Mouse (Mus musculus) urinary bladder, postnatal 10 days (tissue): Measurements from ENCODE around the gene Zdhhc8.

Experiments
- DNase-seq: peaks from one replicate; pipeline ENCODE4 v3.0.0; 2022; ENCODE audit warnings: low spot score

Zdhhc8 gene

GRCm38 (mm10) chr16:18234671-18235388, at the start of gene Zdhhc8:
Gene Zdhhc8, minus strand, starts transcription at chr16:18235136.
- no peak for DNase-seq

DNA sequence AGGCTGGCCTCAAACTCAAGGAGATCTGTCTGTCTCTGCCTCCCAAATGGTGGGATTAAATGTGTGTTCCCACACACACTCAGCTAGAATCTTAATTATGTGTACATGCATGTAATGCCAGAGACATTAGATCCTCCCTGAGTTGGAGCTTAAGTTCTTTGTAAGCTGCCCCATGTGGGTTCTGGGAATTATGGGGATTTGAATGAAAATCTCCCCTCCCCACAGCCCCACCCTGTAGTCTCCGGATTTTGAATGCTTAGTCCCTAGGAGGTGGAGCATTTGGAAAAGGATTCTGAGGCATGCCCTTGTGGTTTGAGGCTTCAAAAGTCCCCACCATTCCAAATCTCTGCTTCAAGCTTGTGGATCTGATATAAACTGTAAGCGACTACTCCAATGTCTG, 40.2 kb upstream of the Zdhhc8 start:
- DNase-seq = no peak

GRCm38 (mm10) chr16:18268182-18268581, 33.2 kb upstream of the Zdhhc8 start:
- no peak for DNase-seq

GRCm38 (mm10) chr16:18265024-18265423, 30.1 kb upstream of the Zdhhc8 start:
- no peak for DNase-seq

DNA sequence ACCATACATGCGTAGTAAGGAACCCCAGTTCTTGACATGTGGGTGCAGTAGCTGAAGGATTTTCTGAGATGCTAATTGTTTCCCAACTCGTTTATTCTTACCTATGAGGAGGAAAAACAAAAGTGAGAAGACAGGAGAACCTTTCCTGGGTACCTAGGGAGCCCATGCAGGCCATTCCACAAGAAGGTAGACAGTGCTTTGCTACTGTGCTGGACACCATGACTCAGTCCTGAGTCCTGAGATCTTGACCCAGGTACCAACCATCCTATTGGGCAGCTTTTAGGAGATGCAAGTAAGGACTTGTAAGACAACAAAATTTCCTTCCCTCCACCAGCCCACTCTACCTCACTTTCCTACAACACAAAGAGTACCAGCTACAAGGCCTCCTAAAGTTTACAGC, 23.3 kb upstream of the Zdhhc8 start, which contains the start of gene Gm49776:
TSS of gene Gm49776 (minus strand) at position 101 of the 400 bp plus-strand sequence.
- no peak for DNase-seq

DNA sequence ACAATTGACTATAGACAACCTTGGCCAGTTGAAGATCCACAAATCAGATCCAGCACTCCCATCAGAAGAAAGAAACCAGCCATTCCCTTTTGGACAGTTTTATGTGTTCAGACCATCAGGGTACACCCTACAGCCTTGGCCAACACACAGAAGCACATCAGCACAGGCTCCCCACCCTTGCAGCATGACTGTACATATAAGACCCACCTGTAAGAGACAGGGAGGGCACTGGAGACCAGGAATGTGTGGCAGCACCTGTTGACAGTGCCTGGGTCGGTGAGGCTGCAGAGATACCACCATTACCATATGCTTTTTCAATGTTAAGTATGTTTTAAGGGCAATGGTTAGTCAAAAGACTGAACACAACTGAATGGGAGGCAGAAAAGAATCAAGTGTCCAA, 18.9 kb upstream of the Zdhhc8 start:
- no peak for DNase-seq

- DNase-seq = no peak
Measured at GRCm38 (mm10) chr16:18252736-18253135, 17.8 kb upstream of the Zdhhc8 start.

DNA sequence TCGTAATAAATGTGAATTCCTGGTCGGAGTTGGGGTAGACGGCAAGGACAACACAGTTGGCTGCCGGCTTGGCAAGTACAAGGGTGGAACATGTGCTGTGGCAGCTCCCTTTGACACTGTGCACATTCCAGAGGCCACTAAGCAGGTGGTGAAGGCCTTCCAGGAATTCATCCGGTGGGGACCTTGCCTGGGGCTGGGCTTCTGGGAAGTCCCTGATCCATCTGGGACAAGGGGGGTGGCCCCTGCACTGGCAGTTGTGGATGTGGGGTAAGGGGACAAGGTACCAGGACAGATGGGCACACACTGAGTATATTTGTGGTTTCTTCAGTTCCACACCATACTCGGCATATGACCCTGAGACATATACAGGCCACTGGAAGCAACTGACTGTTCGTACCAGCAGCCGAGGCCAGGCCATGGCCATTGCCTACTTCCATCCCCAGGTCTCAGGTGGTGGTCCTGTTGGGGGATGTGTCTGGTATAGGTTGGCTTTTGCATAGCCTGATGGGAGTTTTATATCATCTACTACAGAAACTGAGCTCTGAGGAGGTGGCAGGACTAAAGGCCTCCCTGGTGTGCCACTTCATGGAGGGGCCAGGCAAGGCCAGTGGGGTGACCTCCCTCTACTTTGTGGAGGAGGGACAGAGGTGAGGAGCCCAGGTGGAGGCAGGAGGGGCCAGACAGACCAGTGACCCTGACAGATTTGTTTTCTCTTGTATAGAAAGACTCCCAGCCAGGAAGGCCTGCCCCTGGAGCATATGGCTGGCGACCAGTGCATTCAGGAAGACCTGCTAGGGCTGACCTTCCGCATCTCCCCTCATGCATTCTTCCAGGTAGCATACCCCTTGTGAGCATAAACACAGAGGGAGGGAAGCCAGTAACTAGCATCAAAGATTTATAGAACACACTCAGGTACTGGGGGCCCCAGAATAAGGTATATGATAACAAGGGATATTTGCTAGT, 16.2 kb upstream of the Zdhhc8 start:
- DNase-seq = no peak

GRCm38 (mm10) chr16:18250231-18250630, 15.3 kb upstream of the Zdhhc8 start:
- no peak for DNase-seq

DNA sequence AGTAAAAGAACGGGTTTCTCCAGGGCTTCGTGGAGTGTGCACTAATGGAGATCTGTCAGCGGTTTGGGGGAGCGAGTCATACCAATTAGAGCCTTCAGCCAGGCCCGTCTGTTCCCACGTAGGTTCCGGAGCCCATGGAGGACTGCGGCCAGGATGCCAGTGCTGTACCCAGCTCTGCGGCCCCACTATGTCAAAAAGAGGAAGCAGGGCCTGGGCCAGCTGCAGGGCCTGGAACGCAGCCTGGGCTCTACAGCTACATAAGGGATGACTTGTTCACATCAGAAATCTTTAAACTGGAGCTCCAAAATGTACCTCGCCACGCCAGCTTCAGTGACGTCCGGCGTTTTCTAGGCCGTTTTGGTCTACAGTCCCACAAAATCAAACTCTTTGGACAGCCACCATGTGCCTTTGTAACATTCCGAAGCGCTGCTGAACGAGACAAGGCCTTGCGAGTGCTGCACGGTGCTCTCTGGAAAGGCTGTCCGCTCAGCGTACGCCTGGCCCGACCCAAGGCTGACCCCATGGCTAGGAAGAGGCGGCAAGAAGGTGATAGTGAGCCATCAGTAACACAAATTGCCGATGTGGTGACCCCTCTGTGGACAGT, 14.5 kb upstream of the Zdhhc8 start:
- DNase-seq = no peak

DNA sequence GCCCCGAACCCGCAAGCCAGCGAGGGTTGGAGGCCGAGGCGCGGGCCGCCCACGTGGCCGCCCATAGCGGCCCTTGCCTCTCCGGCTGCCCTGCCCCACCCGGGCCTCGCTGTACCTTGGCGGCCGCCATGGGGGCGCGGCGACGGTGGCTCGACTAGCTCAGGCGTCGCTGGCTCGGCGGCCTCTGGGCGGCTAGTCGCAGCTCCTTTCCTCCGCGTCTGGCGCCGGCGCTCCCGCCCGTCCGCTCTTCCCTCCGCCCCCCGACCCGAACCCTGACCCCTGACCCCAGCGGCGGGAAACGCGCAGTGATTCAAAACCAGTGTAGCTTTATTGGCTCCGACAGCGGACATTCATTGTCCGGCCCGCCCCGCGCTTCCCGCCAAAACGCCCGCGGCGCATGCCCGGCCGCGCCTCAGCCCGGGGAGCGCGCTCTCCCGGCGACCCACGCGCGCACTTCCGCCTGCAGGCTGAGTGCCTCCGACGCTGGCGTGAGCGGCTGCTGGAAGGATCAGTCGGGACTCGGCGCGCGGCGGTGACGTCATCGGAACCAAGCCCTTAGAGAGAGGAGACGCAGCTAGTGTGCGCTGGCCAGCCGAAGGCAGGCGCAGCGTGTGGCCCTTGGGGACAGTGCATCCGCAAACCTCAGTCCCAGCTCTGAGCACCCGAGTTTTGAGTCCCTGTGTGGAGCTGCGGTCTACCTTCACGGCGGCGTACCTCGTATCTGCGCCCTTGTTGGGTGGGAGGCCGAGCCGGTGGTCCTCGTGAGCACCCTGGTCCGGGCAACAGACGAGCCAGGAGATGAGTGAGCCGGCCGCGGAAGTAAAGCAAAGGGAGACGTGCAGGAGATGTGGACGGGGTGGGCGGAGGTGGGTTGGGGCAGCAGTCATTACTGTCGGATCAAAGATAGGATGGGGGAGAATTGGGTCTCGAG, 13.8 kb upstream of the Zdhhc8 start, which contains the start of the genes Trmt2a and Ranbp1:
TSS of gene Trmt2a (plus strand) at position 247 of the 931 bp plus-strand sequence.
TSS of gene Ranbp1 (minus strand) at position 300 of the 931 bp plus-strand sequence.
- DNase-seq = peak; percentile 99

DNA sequence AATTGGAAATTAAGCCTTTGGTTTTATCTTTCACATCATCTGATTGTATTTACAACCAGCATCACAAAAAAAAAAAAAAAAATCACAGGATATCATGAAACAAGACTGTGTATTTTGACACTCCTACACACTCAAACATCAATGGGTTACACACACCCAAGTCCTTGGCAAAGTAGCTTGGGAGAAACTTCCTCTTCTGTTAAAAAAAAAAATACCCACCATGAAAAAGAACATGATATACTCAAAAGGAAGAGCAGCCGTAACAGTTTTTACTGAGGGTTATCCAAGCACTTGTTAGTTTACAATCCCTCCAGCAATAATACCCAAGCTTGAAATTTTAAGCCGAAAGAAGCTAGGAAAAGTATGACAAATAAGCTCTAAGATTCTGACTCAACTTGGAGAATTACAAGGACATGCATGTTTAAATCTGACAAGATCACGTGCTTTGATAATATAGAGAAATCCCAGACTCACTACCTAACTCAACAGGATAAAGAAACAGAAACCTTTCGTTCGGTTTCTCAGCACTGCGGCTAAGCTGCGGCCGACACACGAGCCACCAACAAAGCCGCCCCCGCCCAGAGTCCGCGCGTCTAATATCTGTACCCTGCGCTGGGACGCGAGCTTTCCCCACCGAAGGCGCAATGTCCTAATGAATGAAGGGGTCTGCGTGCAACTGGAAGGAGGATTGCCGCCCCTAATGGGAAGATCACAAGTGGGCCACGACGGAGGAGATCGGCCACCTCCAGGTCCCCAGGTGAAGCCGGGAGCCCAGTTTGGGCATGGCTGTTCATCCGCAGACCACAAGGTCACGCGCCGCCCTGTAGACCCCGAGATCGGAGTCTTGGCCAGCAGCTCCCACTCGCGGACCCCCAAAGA, 12.8 kb upstream of the Zdhhc8 start:
- no peak for DNase-seq

DNA sequence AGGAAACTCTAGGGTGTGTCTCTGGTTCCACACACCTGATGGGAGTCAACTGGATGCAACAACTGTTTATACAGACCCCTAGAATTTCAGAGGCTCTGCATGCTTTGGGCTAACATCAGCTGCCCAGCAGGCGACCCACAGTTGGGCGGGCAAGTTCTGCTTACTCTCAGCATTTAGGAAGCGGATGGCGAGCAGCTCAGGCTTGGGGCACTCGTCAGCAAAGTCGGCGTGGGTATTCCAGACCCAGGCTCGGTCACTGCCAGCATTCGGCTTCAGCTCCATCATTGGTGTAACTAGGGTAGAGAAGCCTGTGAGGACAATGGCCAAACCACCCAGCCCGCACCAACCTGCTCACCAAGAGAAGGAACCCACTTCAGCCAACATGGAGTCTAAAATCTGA, 6.6 kb upstream of the Zdhhc8 start:
- DNase-seq = no peak

GRCm38 (mm10) chr16:18236676-18237501, 2.0 kb upstream of the Zdhhc8 start:
- no peak for DNase-seq

DNA sequence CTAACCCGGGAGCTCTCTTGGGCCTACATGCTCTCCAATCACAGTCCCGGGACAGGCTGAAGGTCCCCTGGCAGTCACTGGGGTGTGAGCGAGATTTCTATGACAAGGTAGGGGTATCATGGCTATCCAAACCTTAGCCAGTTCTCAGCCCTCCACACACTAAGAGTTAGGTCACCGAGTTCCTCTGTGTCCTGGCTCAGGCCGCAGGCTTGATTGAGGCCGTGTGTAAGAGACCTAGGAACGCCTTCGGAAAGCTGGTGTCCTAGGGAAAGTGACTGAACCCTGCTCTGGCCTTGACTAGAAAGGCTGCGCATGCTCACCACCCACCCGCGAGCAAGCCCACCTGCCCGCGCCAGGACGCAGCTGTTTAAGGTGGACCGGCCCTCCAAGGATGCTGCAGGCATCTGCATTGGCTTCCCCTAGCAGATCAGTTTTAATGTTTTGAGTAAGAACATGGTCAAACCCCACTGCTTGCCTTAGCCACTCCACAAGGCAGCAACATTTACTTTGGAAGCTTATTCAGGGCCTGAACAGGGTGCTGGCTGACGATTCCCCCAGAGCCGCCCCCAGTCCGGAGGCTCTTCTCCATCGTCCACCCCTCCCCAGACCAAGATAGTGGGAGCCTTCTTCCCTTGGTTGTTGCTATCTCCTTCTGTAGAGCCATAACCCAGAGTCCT, 591 bp upstream of the Zdhhc8 start:
- no peak for DNase-seq

DNA sequence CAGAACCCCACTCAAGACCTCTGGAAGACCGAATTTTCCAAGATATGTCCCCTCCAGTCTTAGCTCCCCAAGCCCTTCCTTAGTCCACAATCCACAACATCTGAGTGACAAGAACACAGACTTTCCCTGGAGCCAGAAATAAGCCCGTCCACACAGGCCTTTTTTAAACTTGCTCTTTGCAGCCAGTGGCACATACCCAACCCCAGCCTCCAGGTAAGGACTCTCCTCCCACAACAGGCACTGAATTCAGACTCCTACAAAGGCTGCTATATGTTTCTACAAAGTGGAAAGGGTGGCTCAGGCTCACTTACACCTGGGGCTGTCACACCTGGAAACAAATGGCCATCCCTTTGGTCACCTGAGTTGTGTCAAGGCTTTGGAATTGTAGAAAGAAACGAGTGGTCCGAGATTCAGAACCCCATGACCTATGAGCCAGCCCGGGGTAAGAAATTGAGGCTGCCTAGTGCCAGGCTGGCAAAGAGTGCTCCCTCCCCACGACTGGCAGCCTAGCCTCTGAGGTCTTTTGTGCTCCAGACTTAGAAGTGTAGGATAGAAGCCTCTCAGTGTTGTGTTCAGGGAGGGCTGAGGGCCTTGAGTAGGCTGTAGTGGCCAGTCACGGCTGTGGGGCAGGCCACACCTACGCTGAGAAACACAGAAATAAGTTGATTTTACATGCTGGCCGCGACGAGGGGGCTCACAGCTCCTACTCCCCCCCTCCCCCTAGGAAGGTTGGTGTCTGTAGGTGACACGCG, 841 bp downstream of the Zdhhc8 start:
- DNase-seq = no peak

DNA sequence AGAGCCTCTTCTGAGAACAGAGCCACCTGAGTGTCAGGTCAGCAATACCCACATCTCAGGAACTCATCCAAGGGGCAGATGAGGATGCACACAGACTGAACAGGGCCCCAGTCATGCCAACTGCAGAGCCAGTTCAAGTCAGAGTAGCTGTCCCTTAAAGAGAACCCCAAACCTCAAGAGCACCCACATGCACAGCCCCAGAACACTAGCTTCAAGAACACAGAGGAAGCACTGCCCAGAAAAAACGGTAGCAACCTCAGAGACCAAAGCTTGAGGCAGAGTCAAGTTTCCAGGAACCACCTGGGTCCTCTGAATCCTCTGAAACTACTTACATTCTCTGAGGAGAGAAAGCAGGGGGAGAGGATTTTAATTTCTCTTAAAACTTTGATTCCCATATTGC, 1.5 kb downstream of the Zdhhc8 start:
- no peak for DNase-seq

GRCm38 (mm10) chr16:18231451-18231850, 3.5 kb downstream of the Zdhhc8 start:
- DNase-seq = no peak
